19 mouse cellular contexts compared by ENCODE assay signal in genomic region chr1:74281886-74282285, GRCm38 (mm10). TPM values are rescaled to one million over a fixed set of nuclear protein-coding genes. Genes with fewer than 3 reads are reported as not detected.
DNase-seq lines count a peak whose midpoint lies in the region; ATAC-seq and TF ChIP-seq lines count a peak whose summit lies in the region.
"Had no signal": no experiment of that assay in that cellular context is flagged by ENCODE, and none has a peak within 500 bp of the region (broad histone marks: within the 10 kb centered on the region; RNA-seq: fewer than 3 reads in every experiment).

No protein-coding gene starts in this region.

- no peak overlapping the region for H3K4me2 ChIP-seq in embryonic facial prominence, embryonic 13.5 days
- no peak overlapping the region for H3K4me2 ChIP-seq in liver, embryonic 11.5 days
- H3K4me2 ChIP-seq: embryonic facial prominence, embryonic 12.5 days; forebrain, embryonic 13.5 days; forebrain, embryonic 15.5 days had no signal

- 0 out of 2 replicates have a peak overlapping the region, but pooled peaks have one; percentile 11 for H3K9ac ChIP-seq in embryonic facial prominence, embryonic 13.5 days
- no peak overlapping the region for H3K9ac ChIP-seq in liver, embryonic 11.5 days (ENCODE audit: low read depth, low read length)
- H3K9ac ChIP-seq: embryonic facial prominence, embryonic 12.5 days; forebrain, embryonic 13.5 days; forebrain, embryonic 15.5 days; forebrain, postnatal 0 days had no signal

- TF ChIP-seq CTCF in cerebellum, adult 2 months (IDR thresholded peaks at IDR 0.05; ENCODE audit: borderline replicate concordance, insufficient read depth, low read depth, low read length), result no peak
- no peak for TF ChIP-seq CTCF in testis, adult 2 months (IDR thresholded peaks at IDR 0.05; ENCODE audit: control insufficient read depth, insufficient read depth, insufficient replicate concordance, low read depth, low read length)

- H3K9me3 ChIP-seq in embryonic facial prominence, embryonic 13.5 days, result no peaks in the 10 kb centered on the region
- H3K9me3 ChIP-seq in embryonic facial prominence, embryonic 10.5 days, result no peaks in the 10 kb centered on the region
- H3K9me3 ChIP-seq in liver, embryonic 11.5 days (ENCODE audit: control insufficient read depth, low read length), result no peaks in the 10 kb centered on the region
- H3K9me3 ChIP-seq: embryonic facial prominence, embryonic 12.5 days; forebrain, embryonic 13.5 days; forebrain, embryonic 15.5 days had no signal

- 96% methylated on average over 8 of the region's 8 CpGs for WGBS in cerebellum, adult 2 months
- WGBS in embryonic facial prominence, embryonic 13.5 days, result 97% methylated on average over 8 of the region's 8 CpGs
- 95% methylated on average over 8 of the region's 8 CpGs for WGBS in embryonic facial prominence, embryonic 10.5 days
- WGBS in liver, embryonic 11.5 days, result 96% methylated on average over 8 of the region's 8 CpGs

- peaks cover 2% of the 10 kb centered on the region; the same call in 1 of the 2 replicates for H3K4me1 ChIP-seq in cerebellum, adult 2 months (ENCODE audit: control insufficient read depth, insufficient read depth, low read length)
- H3K4me1 ChIP-seq in embryonic facial prominence, embryonic 13.5 days, result peaks cover 29% of the 10 kb centered on the region
- H3K4me1 ChIP-seq in embryonic facial prominence, embryonic 10.5 days, result peaks cover 48% of the 10 kb centered on the region
- H3K4me1 ChIP-seq in testis, adult 2 months (ENCODE audit: control insufficient read depth, insufficient read depth, low read length), result peaks cover 11% of the 10 kb centered on the region
- peaks cover 12% of the 10 kb centered on the region for H3K4me1 ChIP-seq in liver, embryonic 11.5 days (replicated peaks; ENCODE audit: control insufficient read depth, insufficient read depth, low read length)

- ATAC-seq in embryonic facial prominence, embryonic 13.5 days (ENCODE audit: insufficient number of reproducible peaks, insufficient read depth, low FRiP score, low TSS enrichment, low read depth), result no peak
- no peak for ATAC-seq in liver, embryonic 11.5 days (replicated peaks; ENCODE audit: low FRiP score)
- ATAC-seq: forebrain, embryonic 13.5 days; forebrain, embryonic 15.5 days; forebrain, postnatal 0 days had no signal

- DNase-seq in cerebellum, adult 9-10 months, result peak; percentile 18
- no peak for DNase-seq in cerebellum, adult 2 months
- DNase-seq in embryonic facial prominence, embryonic 10.5 days (ENCODE audit: low spot score), result no peak
- DNase-seq in testis, postnatal 10 days (ENCODE audit: low spot score), result no peak
- no peak for DNase-seq in liver, embryonic 11.5 days (ENCODE audit: low spot score)
- DNase-seq: adrenal gland, adult 2 months; adrenal gland, postnatal 10 days; adrenal gland, postnatal 25 days; cerebellum, postnatal 14 days; cerebellum, postnatal 36 days; embryo, embryonic 11 days; forebrain, postnatal 0 days had no signal

- TF ChIP-seq POLR2A in cerebellum, adult 2 months (IDR thresholded peaks at IDR 0.05; ENCODE audit: borderline replicate concordance, insufficient read depth, low read length), result no peak
- no peak for TF ChIP-seq POLR2A in testis, adult 2 months (IDR thresholded peaks at IDR 0.05; ENCODE audit: control insufficient read depth, low read depth, low read length)

- peaks cover 49% of the 10 kb centered on the region for H3K36me3 ChIP-seq in embryonic facial prominence, embryonic 13.5 days
- peaks cover 53% of the 10 kb centered on the region for H3K36me3 ChIP-seq in embryonic facial prominence, embryonic 10.5 days (replicated peaks)
- H3K36me3 ChIP-seq in testis, adult 2 months (ENCODE audit: control insufficient read depth, insufficient read depth, low read length), result peaks cover 14% of the 10 kb centered on the region
- H3K36me3 ChIP-seq in liver, embryonic 11.5 days (ENCODE audit: control insufficient read depth, insufficient read depth, low read length), result peaks cover 18% of the 10 kb centered on the region

- no peak overlapping the region for H3K4me3 ChIP-seq in cerebellum, adult 2 months (replicated peaks; ENCODE audit: insufficient read depth, low read depth, low read length)
- H3K4me3 ChIP-seq in embryonic facial prominence, embryonic 13.5 days, result no peak overlapping the region
- no peak overlapping the region for H3K4me3 ChIP-seq in embryonic facial prominence, embryonic 10.5 days
- peak overlapping the region; percentile 86 for H3K4me3 ChIP-seq in testis, adult 2 months (ENCODE audit: control insufficient read depth, low read depth, low read length)
- no peak overlapping the region for H3K4me3 ChIP-seq in liver, embryonic 11.5 days (ENCODE audit: low read depth, low read length)
- H3K4me3 ChIP-seq: embryonic facial prominence, embryonic 12.5 days; forebrain, embryonic 13.5 days; forebrain, embryonic 15.5 days had no signal

- no peak overlapping the region for H3K27ac ChIP-seq in cerebellum, adult 2 months (ENCODE audit: insufficient read depth, low read length)
- no peak overlapping the region for H3K27ac ChIP-seq in embryonic facial prominence, embryonic 13.5 days
- H3K27ac ChIP-seq in embryonic facial prominence, embryonic 10.5 days (replicated peaks), result no peak overlapping the region
- peak overlapping the region; percentile 32; the same call in 1 of the 2 replicates for H3K27ac ChIP-seq in testis, adult 2 months (ENCODE audit: control insufficient read depth, insufficient read depth, low read depth, low read length)
- H3K27ac ChIP-seq in liver, embryonic 11.5 days (ENCODE audit: low read depth, low read length), result no peak overlapping the region
- H3K27ac ChIP-seq: embryonic facial prominence, embryonic 12.5 days; forebrain, embryonic 13.5 days; forebrain, embryonic 15.5 days had no signal

- no peaks in the 10 kb centered on the region for H3K27me3 ChIP-seq in cerebellum, adult 2 months (ENCODE audit: control insufficient read depth, insufficient read depth, low read length)
- no peaks in the 10 kb centered on the region for H3K27me3 ChIP-seq in embryonic facial prominence, embryonic 13.5 days
- no peaks in the 10 kb centered on the region for H3K27me3 ChIP-seq in embryonic facial prominence, embryonic 10.5 days (replicated peaks; ENCODE audit: low read depth, poor library complexity, severe bottlenecking)
- H3K27me3 ChIP-seq in testis, adult 2 months (ENCODE audit: control insufficient read depth, insufficient read depth, low read length), result no peaks in the 10 kb centered on the region
- no peaks in the 10 kb centered on the region for H3K27me3 ChIP-seq in liver, embryonic 11.5 days (replicated peaks; ENCODE audit: control insufficient read depth, insufficient read depth, low read length)
- H3K27me3 ChIP-seq: embryonic facial prominence, embryonic 12.5 days; forebrain, embryonic 13.5 days; forebrain, embryonic 15.5 days had no signal

RNA-seq across cellular contexts. Expression of gene Aamp, which starts 2.7 kb away (rescaled TPM):
- 186 and 198 TPM in 2 replicates for polyA plus RNA-seq in cerebellum, adult 2 months (2012; rRNA removed)
- polyA plus RNA-seq in embryonic facial prominence, embryonic 13.5 days (2015; fragmentation: Nextera tagmentation; extraction: Ambion mirVana), result 224 and 225 TPM in 2 replicates
- polyA plus RNA-seq in embryonic facial prominence, embryonic 10.5 days (2016; fragmentation: Nextera tagmentation; extraction: Ambion mirVana), result 259 and 262 TPM in 2 replicates
- 1,529 and 1,552 TPM in 2 replicates for polyA plus RNA-seq in testis, adult 2 months (2012; rRNA removed)
- 190 and 193 TPM in 2 replicates for polyA plus RNA-seq in liver, embryonic 11.5 days (2014; fragmentation: Nextera tagmentation; extraction: Ambion mirVana)

RNA-seq across cellular contexts. Expression of gene Pnkd, which starts 2.8 kb away (rescaled TPM):
- polyA plus RNA-seq in cerebellum, adult 2 months (2012; rRNA removed), result 185 and 201 TPM in 2 replicates
- 95.1 and 112 TPM in 2 replicates for polyA plus RNA-seq in embryonic facial prominence, embryonic 13.5 days (2015; fragmentation: Nextera tagmentation; extraction: Ambion mirVana)
- polyA plus RNA-seq in embryonic facial prominence, embryonic 10.5 days (2016; fragmentation: Nextera tagmentation; extraction: Ambion mirVana), result 108 and 109 TPM in 2 replicates
- polyA plus RNA-seq in testis, adult 2 months (2012; rRNA removed), result 118 and 119 TPM in 2 replicates
- 79.7 and 84.3 TPM in 2 replicates for polyA plus RNA-seq in liver, embryonic 11.5 days (2014; fragmentation: Nextera tagmentation; extraction: Ambion mirVana)

RNA-seq across cellular contexts. Expression of gene Gpbar1, which starts 3.5 kb away (rescaled TPM):
- not detected in 2 replicates for polyA plus RNA-seq in cerebellum, adult 2 months (2012; rRNA removed)
- 0.20 and 0.33 TPM in 2 replicates for polyA plus RNA-seq in embryonic facial prominence, embryonic 13.5 days (2015; fragmentation: Nextera tagmentation; extraction: Ambion mirVana)
- 0.41 and 0.70 TPM in 2 replicates for polyA plus RNA-seq in embryonic facial prominence, embryonic 10.5 days (2016; fragmentation: Nextera tagmentation; extraction: Ambion mirVana)
- polyA plus RNA-seq in testis, adult 2 months (2012; rRNA removed), result 0.10 and 0.16 TPM in 2 replicates
- polyA plus RNA-seq in liver, embryonic 11.5 days (2014; fragmentation: Nextera tagmentation; extraction: Ambion mirVana), result 2.8 and 3.2 TPM in 2 replicates
- polyA plus RNA-seq: C2C12; embryonic facial prominence, embryonic 12.5 days; forebrain, embryonic 11.5 days; forebrain, embryonic 13.5 days; forebrain, embryonic 15.5 days; forebrain, postnatal 0 days had no signal

RNA-seq across cellular contexts. Expression of gene Tmbim1, which starts 23.5 kb away (rescaled TPM):
- 56.1 and 58.2 TPM in 2 replicates for polyA plus RNA-seq in cerebellum, adult 2 months (2012; rRNA removed)
- polyA plus RNA-seq in embryonic facial prominence, embryonic 13.5 days (2015; fragmentation: Nextera tagmentation; extraction: Ambion mirVana), result 28.4 and 29.4 TPM in 2 replicates
- 12.4 and 12.5 TPM in 2 replicates for polyA plus RNA-seq in embryonic facial prominence, embryonic 10.5 days (2016; fragmentation: Nextera tagmentation; extraction: Ambion mirVana)
- polyA plus RNA-seq in testis, adult 2 months (2012; rRNA removed), result 6.3 TPM in 2 replicates
- polyA plus RNA-seq in liver, embryonic 11.5 days (2014; fragmentation: Nextera tagmentation; extraction: Ambion mirVana), result 21.7 and 22.9 TPM in 2 replicates

RNA-seq across cellular contexts. Expression of gene Arpc2, which starts 46.0 kb away (rescaled TPM):
- polyA plus RNA-seq in cerebellum, adult 2 months (2012; rRNA removed), result 146 and 151 TPM in 2 replicates
- polyA plus RNA-seq in embryonic facial prominence, embryonic 13.5 days (2015; fragmentation: Nextera tagmentation; extraction: Ambion mirVana), result 400 and 419 TPM in 2 replicates
- polyA plus RNA-seq in embryonic facial prominence, embryonic 10.5 days (2016; fragmentation: Nextera tagmentation; extraction: Ambion mirVana), result 359 and 369 TPM in 2 replicates
- polyA plus RNA-seq in testis, adult 2 months (2012; rRNA removed), result 98.3 and 107 TPM in 2 replicates
- polyA plus RNA-seq in liver, embryonic 11.5 days (2014; fragmentation: Nextera tagmentation; extraction: Ambion mirVana), result 375 and 384 TPM in 2 replicates
